Mouse (Mus musculus): ENCODE data around the gene Large2. TPM values are rescaled to one million over a fixed set of nuclear protein-coding genes. Genes with fewer than 3 reads are reported as not detected.

Gene Large2
- polyA plus RNA-seq, 1 experiment from 2014 or later, result 18.7 TPM

DNA sequence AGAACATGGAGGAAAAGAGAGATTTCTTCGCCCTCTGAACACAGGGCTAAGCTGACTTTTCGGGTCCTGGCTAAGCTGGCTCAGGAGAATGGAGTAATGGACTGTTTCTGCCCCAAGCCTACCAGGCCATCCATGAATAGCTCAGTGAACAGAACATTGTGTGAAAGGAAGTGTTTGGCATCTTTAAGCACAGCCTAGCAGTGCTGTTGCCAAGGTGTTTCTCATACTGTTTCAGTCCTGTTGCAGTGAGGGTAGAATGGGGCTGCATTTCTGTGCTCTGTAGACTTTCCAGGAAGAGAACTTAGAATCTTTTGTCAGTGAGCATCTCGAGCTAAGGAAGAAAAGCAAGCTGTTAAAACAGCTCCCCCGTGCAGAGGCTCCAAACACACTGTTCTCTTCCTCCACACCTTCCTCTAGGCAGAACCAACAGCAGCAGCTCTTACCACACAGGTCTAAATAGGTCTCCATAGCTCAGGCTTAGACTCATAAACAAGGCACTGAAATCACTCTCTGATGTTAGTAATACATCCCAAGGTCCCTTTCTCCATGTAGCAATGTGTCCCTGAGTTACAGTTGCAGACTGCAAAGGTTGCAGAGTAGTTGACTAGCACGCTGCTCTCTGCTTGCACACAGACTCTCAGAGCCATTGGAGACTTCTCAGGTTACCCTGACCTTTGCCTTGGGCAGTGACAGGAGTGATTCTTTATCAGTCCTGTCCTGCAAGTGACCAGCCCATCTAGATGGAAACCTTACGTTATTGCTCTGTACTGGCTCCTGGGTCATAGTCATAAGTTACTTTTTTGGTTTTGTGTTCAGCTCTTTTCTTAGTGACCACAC is 24.9 kb downstream of the Large2 start:
- H3K9ac ChIP-seq, result no peak overlapping the region
- H3K4me3 ChIP-seq, result no peak overlapping the region
- WGBS, result 54% methylated on average over 6 of the region's 6 CpGs
- no peak overlapping the region for H3K27ac ChIP-seq
- no peak for ATAC-seq (ENCODE audit: borderline replicate concordance, extremely low read depth, low FRiP score, low TSS enrichment)
- H3K9me3 ChIP-seq, result no peaks in the 10 kb centered on the region
- H3K36me3 ChIP-seq, result peaks cover 56% of the 10 kb centered on the region
- H3K4me1 ChIP-seq, result no peaks in the 10 kb centered on the region
- no peaks in the 10 kb centered on the region for H3K27me3 ChIP-seq
- no peak overlapping the region for H3K4me2 ChIP-seq

DNA sequence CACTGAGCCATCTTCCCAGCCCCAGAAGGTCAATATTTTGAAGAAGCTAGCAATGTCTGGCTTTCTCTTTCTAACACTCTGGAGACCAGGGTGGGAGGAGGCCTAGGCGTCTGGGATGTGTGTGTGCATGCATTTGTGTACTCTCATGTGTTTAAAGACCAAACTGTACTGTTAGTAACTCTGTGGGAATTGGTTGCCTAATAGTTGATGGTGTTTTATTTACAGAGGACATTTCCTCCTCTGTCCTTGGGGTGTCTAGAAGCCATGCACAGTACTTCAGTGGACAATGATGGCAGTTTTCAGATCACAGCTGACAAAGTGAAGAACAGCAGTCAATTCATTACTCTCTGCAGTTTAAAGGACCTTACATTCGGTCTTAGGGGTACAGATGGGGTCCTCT is 27.5 kb downstream of the Large2 start:
- no peak overlapping the region for H3K27ac ChIP-seq
- H3K4me3 ChIP-seq, result no peak overlapping the region
- WGBS, result 85% methylated on average over 2 of the region's 2 CpGs
- no peaks in the 10 kb centered on the region for H3K4me1 ChIP-seq
- H3K27me3 ChIP-seq, result no peaks in the 10 kb centered on the region
- no peak overlapping the region for H3K9ac ChIP-seq
- H3K36me3 ChIP-seq, result peaks cover 56% of the 10 kb centered on the region
- no peaks in the 10 kb centered on the region for H3K9me3 ChIP-seq
- ATAC-seq (ENCODE audit: borderline replicate concordance, extremely low read depth, low FRiP score, low TSS enrichment), result no peak
- no peak overlapping the region for H3K4me2 ChIP-seq

DNA sequence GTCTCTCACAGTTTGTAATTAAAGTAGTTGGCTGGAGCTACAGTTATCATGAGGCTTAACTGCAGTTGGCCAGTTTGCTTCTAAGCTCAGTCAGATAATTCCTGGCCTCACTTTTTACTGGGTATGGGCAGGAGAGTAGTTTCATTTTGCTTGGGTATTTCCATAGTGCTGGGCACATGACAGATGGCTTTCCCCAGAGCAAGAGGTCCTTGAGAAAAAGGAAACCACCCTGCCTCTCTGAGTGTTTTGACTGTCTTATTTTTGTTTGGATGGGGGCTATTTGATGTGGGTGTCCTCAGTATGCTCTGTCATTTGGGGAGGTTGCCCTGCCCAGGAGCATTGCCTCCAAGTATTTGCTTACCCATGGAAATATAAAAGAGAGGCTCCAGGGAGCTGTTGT is 32.3 kb downstream of the Large2 start:
- Histone ChIP-seq H3K4me1 (no peaks in the 10 kb centered on the region), H3K27me3 (no peaks in the 10 kb centered on the region), H3K4me2 (no peak overlapping the region), H3K9ac (no peak overlapping the region), H3K36me3 (peaks cover 27% of the 10 kb centered on the region), H3K9me3 (no peaks in the 10 kb centered on the region), H3K4me3 (no peak overlapping the region), H3K27ac (no peak overlapping the region)
- no peak for ATAC-seq (ENCODE audit: borderline replicate concordance, extremely low read depth, low FRiP score, low TSS enrichment)

DNA sequence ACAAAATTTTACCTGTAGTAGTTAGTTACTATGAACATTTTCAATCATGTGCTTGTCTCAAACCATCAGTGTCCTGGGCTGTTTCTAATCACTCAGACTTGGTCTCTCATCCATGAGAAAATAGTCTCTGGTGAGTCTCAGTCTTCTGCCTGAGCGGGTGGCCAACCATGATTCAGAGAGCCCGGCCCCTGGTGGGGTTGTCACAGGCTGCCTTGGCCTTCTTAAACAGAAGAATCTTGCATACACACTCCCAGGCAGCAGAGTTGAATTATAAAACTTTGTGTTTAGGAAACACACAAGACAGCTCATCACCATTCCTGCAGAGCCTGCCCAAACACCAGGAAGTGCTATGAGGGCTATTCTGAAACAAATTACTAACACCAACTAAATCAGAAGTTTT is 42.8 kb downstream of the Large2 start:
- no peak for ATAC-seq (ENCODE audit: borderline replicate concordance, extremely low read depth, low FRiP score, low TSS enrichment)
- Histone ChIP-seq H3K4me3 (no peak overlapping the region), H3K4me1 (no peaks in the 10 kb centered on the region), H3K27ac (no peak overlapping the region), H3K27me3 (no peaks in the 10 kb centered on the region), H3K36me3 (peaks cover 48% of the 10 kb centered on the region), H3K9me3 (no peaks in the 10 kb centered on the region), H3K9ac (no peak overlapping the region), H3K4me2 (no peak overlapping the region)
- 97% methylated on average over 2 of the region's 2 CpGs for WGBS

DNA sequence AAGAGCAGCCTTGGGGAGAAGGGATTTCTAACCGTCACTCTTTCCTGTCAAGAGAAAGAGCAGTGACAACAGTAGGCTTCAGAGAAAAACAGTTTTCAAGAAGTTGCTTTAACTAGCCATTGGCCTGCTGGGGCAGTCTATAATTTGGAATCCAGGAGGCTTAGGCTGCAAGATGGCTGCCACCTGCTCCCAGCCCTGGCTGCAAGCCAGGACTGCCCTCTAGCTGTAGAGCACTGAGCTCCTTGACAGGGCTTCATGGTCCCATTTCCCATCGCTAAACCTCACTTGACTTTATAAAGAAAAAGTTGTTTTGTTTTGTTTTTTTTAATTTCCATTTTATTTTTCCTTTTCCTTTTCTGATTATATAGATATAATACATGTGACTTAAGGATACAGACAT is 43.3 kb downstream of the Large2 start:
- Histone ChIP-seq H3K27me3 (no peaks in the 10 kb centered on the region), H3K9ac (no peak overlapping the region), H3K9me3 (no peaks in the 10 kb centered on the region), H3K4me3 (no peak overlapping the region), H3K27ac (no peak overlapping the region), H3K36me3 (peaks cover 48% of the 10 kb centered on the region), H3K4me1 (no peaks in the 10 kb centered on the region), H3K4me2 (no peak overlapping the region)
- ATAC-seq (ENCODE audit: borderline replicate concordance, extremely low read depth, low FRiP score, low TSS enrichment), result no peak
- 78% methylated on average over 2 of the region's 2 CpGs for WGBS

DNA sequence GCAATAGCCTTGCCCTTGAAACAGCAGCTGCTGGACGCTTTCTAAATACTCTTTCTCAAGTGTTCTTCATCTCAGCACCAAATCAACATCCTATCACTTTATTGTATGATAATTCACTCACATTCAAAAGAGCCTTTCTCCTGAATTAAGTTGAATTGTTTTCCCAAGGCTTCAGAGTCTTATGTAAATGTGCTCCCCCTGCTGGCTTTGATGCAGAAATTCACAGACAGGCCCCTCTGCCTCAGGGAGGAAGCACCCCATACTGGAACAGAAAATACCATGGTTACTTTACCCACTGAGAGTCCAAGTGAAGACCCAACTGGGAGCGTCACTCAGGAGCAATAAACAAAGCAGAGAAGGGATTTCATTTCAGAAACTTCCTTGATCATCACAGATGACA is 43.8 kb downstream of the Large2 start:
- no peaks in the 10 kb centered on the region for H3K4me1 ChIP-seq
- peaks cover 45% of the 10 kb centered on the region for H3K36me3 ChIP-seq
- H3K27me3 ChIP-seq, result no peaks in the 10 kb centered on the region
- ATAC-seq (ENCODE audit: borderline replicate concordance, extremely low read depth, low FRiP score, low TSS enrichment), result no peak
- H3K4me3 ChIP-seq, result no peak overlapping the region
- H3K27ac ChIP-seq, result no peak overlapping the region
- no peak overlapping the region for H3K9ac ChIP-seq
- 49% methylated on average over 2 of the region's 2 CpGs for WGBS
- no peaks in the 10 kb centered on the region for H3K9me3 ChIP-seq
- H3K4me2 ChIP-seq, result no peak overlapping the region

DNA sequence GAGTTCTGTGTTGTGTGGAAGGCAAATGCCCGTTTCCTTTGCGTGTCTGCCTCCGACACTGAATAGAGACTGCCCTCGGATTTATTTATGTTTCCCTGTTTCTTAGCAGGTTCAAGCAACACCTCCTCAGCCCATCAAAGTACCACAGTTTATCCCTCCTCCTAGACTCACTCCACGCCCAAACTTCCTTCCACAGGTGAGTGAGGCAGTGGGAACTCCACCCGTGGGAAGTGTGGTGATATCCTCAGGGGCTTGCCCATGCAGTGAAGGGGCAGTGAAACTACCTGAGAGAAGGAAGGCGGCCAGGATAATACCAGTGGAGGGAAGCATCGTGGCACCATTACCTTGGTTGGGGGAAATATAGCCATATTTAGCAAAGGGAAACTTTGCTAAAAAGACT is 46.5 kb downstream of the Large2 start:
- H3K4me3 ChIP-seq, result no peak overlapping the region
- H3K4me2 ChIP-seq, result no peak overlapping the region
- H3K36me3 ChIP-seq, result peaks cover 39% of the 10 kb centered on the region
- no peak overlapping the region for H3K9ac ChIP-seq
- H3K27ac ChIP-seq, result no peak overlapping the region
- no peaks in the 10 kb centered on the region for H3K4me1 ChIP-seq
- WGBS, result 87% methylated on average over 8 of the region's 8 CpGs
- H3K27me3 ChIP-seq, result no peaks in the 10 kb centered on the region
- ATAC-seq (ENCODE audit: borderline replicate concordance, extremely low read depth, low FRiP score, low TSS enrichment), result no peak
- H3K9me3 ChIP-seq, result no peaks in the 10 kb centered on the region

DNA sequence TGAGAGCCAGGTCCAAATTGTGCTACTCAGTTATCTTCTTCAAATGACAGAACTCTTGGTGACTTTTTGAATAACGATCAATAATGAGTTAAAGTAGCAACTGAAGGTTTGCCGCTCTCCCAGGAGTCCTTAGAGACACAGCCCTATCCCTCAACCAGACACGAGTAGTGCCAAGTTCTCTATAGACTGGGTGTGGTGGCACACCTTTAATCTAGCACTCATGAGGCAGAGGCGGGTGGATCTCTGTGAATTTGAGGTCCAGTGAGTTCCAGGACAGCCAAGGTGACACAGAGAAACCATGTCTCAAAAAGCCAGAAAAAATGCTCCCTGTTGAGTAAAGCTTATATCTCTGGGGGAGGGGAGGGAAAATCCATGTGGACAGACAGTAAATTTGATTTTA is 47.1 kb downstream of the Large2 start:
- peaks cover 39% of the 10 kb centered on the region for H3K36me3 ChIP-seq

DNA sequence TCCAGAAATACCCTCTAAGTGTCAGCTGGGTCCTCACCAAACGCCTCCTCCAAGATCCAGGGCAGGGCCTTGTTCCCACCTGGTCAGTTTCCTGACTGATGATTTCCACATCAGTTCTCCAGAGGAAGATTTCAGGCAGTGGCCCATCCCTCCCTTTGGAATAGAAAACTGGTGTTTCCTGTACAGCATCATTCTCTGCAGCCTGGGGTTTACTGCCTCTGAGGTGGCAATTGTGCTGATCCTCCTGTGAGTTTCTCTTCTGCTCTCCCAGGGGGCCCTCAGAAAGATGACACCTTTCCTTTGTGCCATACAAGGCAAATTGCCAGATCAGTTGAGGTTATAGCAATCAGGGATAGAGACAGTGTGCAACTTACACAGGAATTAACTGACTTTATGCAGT is 48.4 kb downstream of the Large2 start:
- peaks cover 34% of the 10 kb centered on the region for H3K36me3 ChIP-seq
- no peak overlapping the region for H3K4me3 ChIP-seq
- H3K9me3 ChIP-seq, result no peaks in the 10 kb centered on the region
- no peak overlapping the region for H3K9ac ChIP-seq
- no peak for ATAC-seq (ENCODE audit: borderline replicate concordance, extremely low read depth, low FRiP score, low TSS enrichment)
- no peaks in the 10 kb centered on the region for H3K4me1 ChIP-seq
- H3K27ac ChIP-seq, result no peak overlapping the region
- WGBS, result 73% methylated on average over 1 of the region's 1 CpGs
- H3K27me3 ChIP-seq, result no peaks in the 10 kb centered on the region
- no peak overlapping the region for H3K4me2 ChIP-seq

More for the DNA sequence above, 47.1 kb downstream of the Large2 start:
- Histone ChIP-seq H3K4me1 (no peaks in the 10 kb centered on the region), H3K27ac (no peak overlapping the region), H3K27me3 (no peaks in the 10 kb centered on the region), H3K9me3 (no peaks in the 10 kb centered on the region), H3K4me2 (no peak overlapping the region), H3K4me3 (no peak overlapping the region), H3K9ac (no peak overlapping the region)
- no peak for ATAC-seq (ENCODE audit: borderline replicate concordance, extremely low read depth, low FRiP score, low TSS enrichment)
- WGBS, result 86% methylated on average over 4 of the region's 4 CpGs

DNA sequence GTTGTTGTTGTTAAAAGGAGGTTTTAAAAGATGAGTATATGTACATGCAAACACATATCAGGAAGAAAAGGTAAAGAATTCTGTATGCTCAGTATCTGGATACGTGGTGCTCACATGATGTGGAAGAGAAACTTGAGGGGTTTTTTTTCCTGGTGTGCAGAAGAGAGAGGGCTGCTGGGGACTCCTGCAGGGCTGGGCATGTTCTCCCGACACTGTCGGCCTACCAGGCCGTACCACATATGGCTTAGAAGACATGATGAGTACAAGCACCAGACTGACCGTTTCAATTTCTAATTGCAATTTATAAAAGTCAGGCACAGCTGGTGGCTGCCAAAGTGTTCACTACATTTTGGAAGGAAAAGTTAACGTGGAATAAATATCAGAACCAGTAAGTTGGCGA is 49.0 kb downstream of the Large2 start:
- H3K36me3 ChIP-seq, result peaks cover 36% of the 10 kb centered on the region
- no peaks in the 10 kb centered on the region for H3K4me1 ChIP-seq
- H3K4me2 ChIP-seq, result no peak overlapping the region
- H3K27ac ChIP-seq, result no peak overlapping the region
- no peak overlapping the region for H3K9ac ChIP-seq
- no peak overlapping the region for H3K4me3 ChIP-seq
- H3K9me3 ChIP-seq, result no peaks in the 10 kb centered on the region
- 76% methylated on average over 7 of the region's 7 CpGs for WGBS
- no peak for ATAC-seq (ENCODE audit: borderline replicate concordance, extremely low read depth, low FRiP score, low TSS enrichment)
- H3K27me3 ChIP-seq, result no peaks in the 10 kb centered on the region

DNA sequence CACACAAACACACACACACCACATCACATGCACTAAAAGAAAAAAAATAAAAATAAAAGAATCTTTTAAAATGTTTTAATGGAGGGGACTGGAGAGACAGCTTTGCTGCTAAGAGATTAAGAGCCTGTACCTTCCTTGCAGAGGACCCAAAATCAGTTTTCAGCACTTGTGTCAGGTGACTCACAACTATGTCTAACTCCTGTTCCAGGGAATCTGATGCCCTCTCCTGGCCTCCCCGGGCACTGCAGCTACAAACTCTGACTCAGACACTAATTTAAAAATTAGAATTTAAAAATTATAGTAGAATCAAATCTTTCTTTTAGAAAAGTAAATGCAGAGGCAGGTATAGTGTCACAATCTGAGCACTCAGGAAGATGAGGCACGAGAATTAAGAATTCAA is 52.0 kb downstream of the Large2 start:
- Histone ChIP-seq H3K4me3 (no peak overlapping the region), H3K27ac (no peak overlapping the region), H3K9ac (no peak overlapping the region), H3K4me2 (no peak overlapping the region), H3K9me3 (no peaks in the 10 kb centered on the region), H3K36me3 (peaks cover 29% of the 10 kb centered on the region), H3K4me1 (no peaks in the 10 kb centered on the region), H3K27me3 (no peaks in the 10 kb centered on the region)
- no peak for ATAC-seq (ENCODE audit: borderline replicate concordance, extremely low read depth, low FRiP score, low TSS enrichment)
- WGBS, result 90% methylated on average over 2 of the region's 2 CpGs

DNA sequence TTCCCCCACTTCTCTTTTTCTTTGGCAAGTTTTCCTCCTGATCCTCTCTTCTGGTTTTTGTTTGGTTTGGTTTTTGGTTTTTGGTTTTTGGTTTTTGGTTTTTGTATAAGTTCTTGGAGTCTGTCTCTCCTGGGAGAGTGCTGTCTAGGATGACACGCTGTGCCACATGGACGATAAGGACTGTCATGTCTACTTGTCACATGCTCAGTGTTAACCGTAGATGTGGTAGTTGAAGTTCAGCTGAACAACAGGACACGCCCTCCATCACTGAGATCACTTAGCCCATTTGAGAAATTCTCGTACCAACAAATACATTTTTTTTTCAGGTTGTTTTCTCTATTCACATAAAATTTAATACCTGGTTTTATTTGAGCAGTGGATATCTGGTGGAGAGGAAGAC is 57.4 kb downstream of the Large2 start:
- no peak overlapping the region for H3K4me2 ChIP-seq
- no peaks in the 10 kb centered on the region for H3K27me3 ChIP-seq
- no peak overlapping the region for H3K27ac ChIP-seq
- no peaks in the 10 kb centered on the region for H3K9me3 ChIP-seq
- H3K4me3 ChIP-seq, result no peak overlapping the region
- H3K36me3 ChIP-seq, result peaks cover 9% of the 10 kb centered on the region
- WGBS, result 83% methylated on average over 5 of the region's 5 CpGs
- no peak overlapping the region for H3K9ac ChIP-seq
- no peaks in the 10 kb centered on the region for H3K4me1 ChIP-seq
- ATAC-seq (ENCODE audit: borderline replicate concordance, extremely low read depth, low FRiP score, low TSS enrichment), result no peak

DNA sequence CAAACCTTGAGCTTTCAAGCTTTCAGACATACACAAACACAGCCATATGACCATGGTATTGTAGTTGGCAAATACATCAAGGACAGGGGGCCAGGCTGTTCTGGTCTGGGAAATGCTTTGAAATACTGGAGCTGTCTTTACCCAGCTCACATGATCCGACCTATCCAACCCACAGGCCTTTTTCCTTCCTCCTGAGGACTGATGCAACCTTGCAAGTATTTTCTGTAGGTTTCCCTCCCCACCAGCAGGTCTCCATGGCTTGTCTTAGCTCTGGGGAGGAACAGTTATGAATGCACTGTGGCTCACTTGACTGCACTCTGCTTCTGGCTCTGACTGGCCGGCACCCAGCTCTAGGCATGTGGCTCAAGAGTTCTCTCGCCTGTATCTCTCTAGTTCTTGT is 58.0 kb downstream of the Large2 start:
- WGBS, result 67% methylated on average over 3 of the region's 3 CpGs
- H3K4me2 ChIP-seq, result no peak overlapping the region
- no peak for ATAC-seq (ENCODE audit: borderline replicate concordance, extremely low read depth, low FRiP score, low TSS enrichment)
- H3K9ac ChIP-seq, result no peak overlapping the region
- H3K27ac ChIP-seq, result no peak overlapping the region
- H3K4me3 ChIP-seq, result no peak overlapping the region
- peaks cover 6% of the 10 kb centered on the region; the same call in 1 of the 2 replicates for H3K36me3 ChIP-seq
- H3K9me3 ChIP-seq, result no peaks in the 10 kb centered on the region
- no peaks in the 10 kb centered on the region for H3K27me3 ChIP-seq
- H3K4me1 ChIP-seq, result no peaks in the 10 kb centered on the region

All from lung, embryonic 15.5 days (tissue).